Mouse (Mus musculus): ENCODE measurements around the gene Vash1.

Vash1 gene

DNA sequence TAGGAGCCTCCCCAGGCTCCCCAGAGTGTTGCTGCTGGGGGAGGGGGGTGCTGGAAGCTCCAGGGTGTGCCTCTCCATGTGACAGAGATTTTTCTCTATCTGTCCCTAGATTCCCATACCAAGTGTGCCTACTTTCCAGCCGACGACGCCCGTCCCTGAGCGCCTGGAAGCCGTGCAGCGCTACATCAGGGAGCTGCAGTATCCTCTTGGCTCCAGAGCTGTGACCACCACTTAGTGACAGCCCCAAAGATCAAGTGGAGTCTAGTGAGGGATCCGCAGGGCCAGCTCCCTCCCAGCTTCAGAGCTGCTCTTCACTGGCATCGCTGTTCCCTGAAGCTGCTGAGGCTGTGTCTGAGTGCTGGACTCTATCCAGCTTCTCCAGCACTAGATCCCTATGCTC lies 6.8 kb downstream of the Vash1 start:
- DNase-seq = no peak

DNA sequence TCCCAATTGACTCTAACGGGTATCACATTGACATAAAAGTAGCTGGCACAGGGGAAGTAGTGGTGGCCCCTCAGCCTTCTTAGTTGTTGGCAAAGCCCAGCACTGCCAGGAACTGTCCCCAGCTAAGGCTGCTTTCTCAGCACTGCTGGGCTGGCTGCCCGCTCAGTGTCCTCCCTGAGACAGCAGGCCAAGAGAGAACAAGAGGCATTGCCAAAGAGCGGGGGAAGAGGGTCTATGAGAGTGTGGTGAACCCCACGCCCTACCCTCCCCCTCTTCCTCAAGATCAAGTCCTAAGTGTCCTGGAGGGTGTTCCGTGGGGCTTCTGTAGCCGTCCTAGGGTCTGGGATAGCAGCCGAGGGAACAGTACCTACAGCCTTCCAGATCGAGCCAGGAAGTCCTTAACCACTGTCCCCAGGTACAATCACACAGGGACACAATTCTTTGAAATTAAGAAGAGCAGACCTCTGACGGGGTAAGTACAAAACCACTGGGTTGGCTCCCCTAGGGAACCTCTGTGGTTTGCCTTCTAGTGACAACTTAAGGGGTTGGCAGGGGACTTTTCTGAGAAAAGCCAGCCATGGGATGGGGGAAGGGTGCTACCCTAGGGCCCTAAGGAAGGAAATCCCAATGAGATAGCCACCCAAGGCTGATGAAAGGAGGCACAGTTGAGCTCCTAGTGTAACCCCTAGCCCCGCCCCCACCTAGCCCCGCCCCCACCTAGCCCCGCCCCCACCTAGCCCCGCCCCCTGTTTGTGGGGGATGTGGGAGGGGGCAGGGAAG lies 8.2 kb downstream of the Vash1 start:
- no peak for DNase-seq

DNA sequence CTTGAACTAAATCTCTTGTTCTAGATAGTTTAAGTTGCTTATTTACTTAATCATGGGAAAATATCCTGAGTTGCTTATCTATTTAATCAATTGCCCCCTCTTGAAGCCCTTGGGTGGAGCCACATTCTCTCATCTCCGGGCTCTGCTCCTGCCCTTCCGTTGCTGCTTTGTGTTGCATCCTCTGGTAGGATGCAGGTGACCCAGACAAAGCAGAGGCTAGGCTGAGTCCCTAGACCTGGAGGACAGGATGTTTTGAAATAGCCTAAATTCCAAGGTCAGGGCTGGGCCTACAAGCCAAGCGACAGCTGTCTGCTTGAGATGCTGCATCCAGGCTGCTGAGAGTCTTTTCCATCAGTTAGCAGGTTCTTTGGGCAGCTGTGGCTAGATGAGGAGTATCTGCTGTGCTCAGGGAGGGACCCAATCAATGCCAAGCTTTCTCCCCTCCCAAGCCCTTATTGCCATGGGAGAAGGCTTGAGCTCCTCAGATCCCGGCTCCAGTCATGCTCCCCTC lies 9.0 kb downstream of the Vash1 start:
- no peak for DNase-seq

DNA sequence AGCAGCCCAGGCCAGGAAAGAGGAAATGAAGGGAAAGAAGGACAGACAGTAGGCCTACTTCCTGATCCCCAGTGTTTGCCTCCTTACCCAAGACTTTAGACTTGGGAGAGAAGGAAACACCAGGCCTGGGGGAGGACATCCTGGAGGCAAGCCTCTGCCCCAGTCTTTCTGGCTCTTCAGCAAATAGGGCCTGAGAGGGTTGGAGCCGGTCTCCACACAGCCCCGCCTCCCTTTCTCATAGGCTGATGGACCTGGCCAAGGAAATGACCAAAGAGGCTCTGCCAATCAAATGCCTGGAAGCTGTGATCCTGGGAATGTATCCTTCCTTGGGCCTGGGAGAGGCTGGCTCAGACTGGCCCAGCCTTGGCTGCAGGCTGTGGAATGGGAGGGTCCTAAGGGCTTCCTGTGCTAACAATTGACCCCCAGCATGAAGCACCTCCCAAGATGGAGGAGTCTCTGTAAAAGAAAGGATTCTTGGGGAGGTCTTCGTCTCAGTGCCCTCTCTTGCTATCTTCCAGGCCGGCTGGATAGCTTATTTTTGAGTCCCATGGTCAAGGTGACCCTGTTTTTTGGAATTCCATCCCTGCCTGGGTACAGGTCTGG lies 9.6 kb downstream of the Vash1 start:
- peak; percentile 31 for DNase-seq

DNA sequence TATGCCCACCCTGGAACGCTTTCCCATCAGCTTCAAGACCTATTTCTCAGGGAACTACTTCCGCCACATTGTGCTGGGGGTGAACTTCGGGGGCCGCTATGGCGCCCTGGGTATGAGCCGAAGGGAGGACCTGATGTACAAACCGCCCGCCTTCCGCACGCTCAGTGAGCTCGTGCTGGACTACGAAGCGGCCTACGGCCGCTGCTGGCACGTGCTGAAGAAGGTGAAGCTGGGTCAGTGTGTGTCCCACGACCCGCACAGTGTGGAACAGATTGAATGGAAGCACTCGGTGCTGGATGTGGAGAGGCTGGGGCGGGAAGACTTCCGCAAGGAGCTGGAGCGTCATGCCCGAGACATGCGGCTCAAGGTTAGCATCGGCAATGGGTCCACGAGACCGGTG lies 10.4 kb downstream of the Vash1 start:
- DNase-seq = no peak

DNA sequence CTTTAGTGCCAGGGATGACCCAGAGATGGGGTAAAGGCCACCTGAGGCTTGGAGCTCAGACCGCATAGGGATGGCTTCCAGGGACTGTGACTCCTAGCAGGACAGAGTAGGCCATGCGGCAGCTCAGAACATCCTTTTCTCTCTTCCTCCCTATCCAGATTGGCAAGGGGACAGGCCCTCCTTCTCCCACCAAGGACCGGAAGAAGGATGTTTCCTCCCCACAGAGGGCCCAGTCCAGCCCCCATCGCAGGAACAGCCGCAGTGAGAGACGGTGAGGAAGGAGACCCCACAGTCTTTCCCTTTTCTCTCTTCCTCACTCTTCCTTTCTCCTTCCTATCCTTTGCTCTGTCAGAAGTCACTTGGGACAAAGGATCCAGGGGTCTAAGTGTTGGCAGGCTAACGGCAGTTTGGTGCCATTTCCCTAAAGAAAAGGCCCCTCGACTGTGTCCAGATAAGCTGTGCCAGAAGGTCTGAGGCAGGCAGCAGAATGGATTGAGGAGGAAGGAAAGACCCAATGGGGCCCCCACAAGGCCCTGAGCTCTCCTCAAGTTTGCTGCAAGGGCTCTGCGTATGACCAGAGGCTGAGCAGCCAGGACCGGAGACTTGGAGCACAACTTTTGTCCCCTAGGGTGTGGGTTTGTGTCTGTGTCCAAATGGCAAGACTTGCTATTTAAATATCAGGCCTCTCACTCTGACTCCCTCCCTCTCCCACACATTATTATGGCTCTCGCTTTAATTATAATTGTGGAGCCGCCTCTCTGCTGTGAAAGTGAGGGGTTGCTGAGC lies 12.4 kb downstream of the Vash1 start:
- DNase-seq = peak; percentile 50

DNA sequence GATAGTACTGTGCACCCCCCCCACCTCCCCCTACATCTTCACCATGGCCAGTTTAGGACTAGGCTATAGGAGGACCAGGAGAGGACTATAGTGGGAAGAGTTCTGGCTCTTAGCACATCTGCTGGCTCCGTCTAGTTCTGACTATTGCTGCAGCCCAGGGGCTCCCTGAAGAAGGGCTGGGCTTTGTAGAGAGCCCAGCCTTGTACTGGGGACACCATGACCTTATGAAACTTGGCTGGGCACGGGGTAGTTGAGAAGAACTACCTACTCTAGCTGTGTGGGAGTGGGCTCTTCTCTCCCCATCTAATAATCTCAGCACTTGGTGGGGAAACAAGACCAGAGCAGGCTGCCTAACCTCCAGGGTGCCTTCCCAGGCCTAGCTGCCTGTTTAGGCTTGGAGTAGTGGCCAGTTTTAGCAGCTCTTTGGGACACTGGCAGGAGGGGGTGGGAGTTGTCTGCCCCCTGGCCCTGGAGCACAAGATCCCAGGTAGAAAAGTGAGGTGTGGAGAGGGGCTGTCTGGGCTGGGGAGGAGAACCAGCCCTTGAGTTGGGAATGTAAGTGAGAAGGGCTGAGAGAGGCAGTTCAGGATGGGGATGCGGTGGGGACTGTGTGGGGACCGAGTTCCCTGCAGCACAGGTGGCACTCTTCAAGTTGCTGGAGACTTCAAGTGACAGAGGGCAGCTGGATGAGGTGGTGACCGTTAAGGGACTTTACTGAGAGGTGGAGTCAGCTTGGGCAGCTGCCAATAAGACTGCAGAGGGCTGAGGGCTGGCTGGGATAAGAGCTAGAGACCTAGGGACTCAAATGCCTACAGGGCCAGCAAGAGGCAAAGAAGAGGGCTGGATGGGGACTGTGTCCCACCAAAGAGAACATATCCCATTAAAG lies 14.2 kb downstream of the Vash1 start:
- DNase-seq = peak; percentile 69

DNA sequence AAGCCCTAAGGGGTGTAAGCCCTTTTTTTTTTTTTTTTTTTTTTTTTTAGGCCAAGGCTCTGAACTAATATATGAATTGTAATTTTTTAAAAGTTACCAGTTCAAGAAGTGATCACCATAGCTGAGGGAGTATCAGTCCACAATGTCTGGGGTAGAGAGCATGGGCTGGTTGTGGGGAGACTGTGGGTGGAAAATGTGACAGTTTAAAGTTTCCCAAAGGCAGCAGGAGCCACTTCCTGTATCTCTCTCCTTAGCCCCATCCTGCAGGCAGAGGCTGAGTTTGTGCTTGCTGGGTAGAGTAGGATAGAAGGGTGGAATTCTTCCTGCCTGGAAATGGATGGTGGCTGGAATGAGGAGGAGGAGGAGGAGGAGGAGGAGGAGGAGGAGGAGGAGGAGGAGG lies 14.9 kb downstream of the Vash1 start:
- DNase-seq = no peak

DNA sequence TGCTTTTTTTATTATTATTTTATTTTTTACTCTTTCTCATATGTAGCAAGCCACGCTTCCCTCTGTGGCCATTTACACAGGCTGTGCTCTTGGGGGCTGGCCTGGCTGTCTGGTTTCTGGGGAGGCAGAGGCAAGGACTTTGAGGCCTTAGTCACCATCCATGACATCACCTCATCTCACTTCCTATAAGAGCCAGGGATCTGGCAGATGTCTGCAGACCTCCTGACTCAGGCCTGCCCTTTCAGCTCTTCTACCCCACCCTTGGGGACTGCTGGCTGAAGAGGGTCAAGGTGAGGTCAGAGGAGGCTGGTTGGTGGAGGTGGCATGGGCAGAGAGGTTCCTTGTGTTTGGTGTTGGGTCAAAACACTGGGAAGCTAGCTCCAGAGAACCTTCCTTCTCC lies 15.9 kb downstream of the Vash1 start:
- DNase-seq = no peak

DNA sequence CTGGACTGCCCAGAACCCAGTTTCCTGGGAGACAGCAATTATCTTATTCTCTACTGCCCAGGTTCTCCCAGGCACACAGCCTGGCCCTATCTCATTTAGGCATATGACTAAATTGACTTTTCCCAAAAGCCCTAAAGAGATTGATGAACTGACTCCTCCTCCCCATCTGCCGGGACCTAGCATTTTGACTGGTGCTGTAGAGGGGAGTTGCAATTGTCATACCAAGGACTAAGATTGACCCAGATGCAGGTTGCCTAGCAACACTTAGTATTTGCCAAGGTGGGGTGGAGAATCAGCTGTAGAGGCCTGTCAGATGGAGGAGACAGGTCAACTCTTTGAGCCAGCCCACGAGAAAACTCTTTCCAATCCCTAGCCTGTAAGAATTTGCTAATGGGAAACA lies 19.5 kb downstream of the Vash1 start:
- no peak for DNase-seq

DNA sequence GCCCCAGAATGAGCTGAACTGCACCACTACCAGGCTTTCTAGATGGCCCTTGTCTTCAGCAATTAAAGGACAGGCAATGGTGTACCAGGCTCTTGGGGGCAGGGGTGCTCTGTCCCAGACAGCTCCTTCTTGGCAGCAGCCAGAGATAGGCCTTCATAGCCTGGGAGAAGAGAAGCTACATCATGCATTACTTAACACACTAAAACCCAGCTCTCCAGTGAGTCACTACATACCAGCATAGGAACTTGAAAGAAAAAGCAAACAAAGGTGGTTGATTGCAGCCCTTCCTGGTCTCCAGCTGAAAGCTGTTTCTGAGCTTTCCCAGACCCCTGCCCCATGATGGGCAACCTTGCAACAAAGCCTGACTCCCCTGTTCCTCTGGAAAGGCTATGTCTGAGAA lies 20.0 kb downstream of the Vash1 start:
- DNase-seq = no peak

DNA sequence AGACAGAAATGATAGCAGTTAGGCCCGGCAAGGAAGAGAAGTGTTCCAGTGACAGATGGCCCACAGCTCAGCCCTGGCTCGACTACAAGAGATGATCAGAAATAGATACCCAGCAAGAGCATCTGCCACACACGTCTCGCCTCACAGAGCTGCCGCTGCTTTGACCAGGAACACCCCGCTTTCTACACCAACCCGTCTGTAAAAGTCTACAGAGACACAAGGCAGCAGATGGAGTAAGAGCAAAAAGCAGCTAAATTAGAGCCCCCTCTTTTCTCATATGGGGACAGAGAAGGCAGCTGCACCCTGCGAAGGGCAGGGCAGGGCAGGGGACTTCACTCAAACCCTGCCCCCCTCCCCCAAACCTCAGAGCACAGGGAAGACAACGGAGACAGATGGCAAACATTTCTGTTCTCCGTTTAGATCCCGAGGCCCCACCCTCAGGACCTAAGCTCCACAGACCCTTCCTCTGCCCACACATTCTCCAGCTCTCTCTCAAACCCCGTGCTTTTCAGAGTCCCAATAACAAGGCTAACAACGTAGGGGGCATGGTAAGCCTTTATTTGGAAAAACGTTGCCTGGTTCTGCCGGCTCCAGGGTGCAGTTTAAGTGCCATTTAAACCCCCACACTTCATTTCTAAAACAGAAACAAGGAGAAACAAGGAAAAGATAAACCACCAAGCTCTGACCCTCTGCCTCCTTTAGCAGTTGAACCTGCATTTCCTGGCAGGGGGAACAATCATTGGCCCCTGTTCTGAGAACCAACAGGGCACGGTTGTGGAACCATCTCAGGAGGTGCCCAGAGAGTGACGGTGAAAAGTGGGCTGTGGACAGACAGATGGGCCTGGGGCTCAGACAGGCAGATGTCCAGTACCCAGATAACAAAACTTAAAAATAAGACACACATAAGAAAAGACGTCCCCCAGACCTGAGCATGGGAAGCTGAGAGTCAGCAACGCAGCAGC lies 21.7 kb downstream of the Vash1 start:
- DNase-seq = no peak

DNA sequence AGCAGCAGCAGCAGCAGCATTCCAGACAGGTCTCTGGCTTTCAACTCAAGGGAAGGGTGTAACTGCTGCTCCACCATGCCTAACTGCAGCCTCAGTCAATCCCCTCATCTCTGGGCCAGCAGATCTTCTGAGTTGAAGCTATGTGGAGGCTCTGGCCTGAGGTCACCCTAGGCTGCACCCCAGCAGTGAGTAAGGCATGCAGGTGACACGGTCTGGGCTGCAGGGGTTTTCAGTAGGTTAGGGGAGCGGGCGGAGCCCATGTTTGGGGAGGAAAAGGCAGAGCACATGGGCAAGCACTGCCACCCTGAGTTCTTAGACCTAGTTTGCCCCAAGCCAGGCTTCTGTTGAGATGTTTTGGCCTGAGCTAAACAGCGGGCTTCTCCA lies 22.4 kb downstream of the Vash1 start:
- no peak for DNase-seq

DNA sequence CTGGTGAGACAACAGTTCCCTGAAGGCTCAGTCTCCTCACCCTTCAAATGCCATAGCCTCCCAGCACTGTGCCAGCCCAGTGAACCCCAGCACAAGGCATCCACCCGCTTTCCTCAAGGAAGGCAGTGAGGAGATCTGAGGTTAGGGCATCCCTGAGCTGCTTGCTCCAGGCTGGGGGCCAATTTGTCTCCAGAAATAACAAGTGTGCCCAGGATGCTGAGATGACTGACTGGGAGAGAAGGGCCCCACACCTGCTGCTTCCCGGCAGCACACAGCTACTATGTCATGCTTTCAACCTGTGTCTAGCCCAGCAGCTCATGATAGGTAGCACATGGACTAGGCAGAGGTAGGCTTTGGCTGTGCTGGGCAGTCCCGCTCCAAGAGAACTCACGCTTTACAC lies 23.0 kb downstream of the Vash1 start:
- DNase-seq = no peak

DNA sequence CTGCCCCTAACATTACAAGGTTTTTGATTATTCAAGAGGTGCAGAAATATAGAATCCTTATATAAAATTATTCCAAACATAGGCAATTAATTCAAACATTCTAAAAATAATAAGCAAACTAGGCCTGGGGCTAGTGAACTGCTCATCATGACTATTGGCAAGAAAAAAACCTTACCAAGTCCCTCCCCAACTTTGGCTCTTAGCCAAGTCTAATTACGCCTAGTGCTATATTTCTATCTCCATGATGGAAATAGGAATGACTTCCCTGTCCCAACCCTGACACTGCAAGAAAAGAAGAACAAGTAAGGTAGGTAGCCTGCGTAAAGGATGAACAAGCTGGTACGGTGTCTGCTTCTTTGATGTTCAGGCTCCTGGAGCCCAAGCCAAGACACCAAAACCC lies 24.2 kb downstream of the Vash1 start:
- no peak for DNase-seq

DNA sequence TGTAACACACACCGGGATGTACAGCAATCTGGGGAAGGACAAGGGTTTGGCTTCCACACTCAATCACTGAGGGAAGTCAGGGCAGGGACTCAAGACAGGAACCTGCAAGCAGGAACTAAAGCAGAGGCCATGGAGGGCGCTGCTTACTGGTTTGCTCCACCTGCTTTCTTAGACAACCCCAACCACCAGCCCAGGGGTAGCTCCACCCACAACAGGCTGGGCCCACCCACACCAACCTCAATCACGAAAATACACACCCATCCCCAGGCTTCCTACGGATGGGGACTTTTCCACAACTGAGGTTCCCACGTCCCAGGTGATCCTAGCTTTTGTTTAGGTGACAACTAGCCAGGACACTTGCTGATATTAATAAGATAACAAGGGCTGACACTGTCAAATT lies 27.3 kb downstream of the Vash1 start:
- no peak for DNase-seq

DNA sequence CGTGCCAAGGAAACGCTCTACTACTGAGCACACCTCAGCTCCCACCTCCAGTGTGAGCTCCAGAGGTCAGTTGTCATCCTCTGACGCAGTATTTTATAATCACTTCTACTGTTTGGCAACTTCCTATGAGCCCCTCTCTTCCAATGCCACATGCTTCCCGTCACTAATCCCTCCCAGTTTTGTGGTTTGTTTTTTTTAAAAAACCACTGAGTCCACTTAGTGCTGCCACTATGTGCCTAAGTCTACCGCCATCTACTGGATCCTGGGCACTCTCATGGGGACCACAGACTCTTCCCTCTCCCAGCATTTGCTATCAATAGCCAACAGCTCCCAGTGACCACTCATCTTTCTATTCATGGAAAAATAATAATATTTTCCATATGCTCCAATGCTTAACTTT lies 35.5 kb downstream of the Vash1 start:
- DNase-seq = no peak

DNA sequence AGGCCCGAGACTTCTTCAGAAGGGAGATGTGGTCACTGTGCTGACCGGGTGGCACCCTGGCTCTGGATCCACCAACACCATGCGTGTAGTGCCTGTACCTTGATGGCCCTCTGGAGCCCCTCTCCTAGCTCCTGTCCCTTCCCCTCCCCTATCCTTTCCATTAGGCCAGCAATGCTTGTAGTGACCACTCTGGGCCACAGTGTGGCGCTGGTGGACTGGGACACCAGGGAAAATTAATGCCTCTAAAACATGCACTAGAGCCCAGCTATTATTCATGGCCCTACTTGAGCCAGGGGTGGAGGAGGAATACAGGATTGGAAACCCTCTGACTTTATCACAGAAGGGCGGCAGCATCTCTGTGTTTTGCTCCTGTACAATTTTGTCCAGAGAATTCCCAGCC lies 36.9 kb downstream of the Vash1 start:
- DNase-seq = peak; percentile 78

DNA sequence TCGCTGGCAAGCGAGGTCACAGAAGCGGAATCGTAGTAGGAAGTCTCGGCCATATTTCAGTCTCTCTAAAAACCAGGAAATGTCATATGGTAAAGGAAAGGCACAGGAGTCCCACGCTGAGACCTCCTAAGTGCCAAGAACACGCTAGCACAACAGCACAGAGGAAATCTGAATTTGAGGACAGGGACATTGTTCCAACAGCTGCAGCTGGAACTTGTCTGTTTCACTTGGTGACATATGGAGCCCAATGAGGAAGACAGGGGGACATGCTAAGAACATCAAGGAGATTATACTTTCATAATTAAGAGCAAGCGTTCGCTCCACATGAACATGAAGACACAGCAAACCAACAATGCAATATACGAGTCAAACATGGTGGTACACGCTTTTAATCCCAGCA lies 38.5 kb downstream of the Vash1 start:
- no peak for DNase-seq

DNA sequence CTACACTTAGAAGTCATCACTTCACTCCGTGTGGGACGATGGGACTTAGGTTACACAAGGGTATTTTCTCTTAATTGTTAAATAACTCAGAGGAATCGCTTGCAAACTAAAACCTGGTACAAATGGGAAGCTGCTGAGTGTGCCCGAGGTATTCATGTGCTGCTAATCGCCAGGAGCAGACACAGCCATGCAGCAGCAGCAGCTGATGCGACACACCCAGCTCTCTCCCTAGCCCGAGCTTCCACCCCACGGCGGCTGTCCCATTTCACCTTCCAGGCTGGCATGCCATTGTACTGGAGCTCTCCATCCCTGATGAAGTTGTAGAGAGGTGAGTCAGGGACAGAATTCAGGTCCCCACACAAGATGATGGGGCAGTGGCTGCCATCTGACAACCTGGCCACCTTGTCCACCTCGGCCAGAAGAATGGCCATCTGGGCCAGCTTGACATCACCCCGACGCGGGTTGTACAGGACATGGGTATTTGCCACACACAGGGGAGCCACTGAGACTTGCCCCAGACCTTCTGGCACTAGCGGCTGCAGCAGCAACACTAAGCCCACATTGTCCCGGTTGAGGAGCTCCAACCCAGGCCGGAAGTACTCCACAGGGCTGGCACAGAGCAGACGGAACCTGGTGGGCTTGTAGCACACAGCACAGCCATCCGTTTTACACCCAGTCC lies 41.6 kb downstream of the Vash1 start:
- DNase-seq = no peak

DNA sequence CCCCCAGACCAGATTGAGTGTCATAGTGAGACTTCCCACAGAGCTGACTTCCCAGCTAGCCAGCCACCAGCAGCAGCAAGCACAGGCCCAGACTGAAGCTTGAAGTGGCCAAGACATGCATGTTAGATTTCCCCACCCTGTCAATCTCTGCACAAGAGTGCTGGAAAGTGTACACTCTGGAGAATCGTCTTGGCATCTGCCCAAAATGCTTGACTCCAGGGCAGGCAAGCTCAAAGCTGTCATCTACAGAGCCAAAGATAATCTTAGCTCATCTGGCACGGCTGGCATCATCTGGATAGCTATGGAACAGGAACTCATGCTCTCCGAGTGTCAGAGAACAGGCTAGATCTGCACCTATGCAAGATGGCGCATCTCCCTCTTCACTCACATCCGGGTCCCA lies 43.0 kb downstream of the Vash1 start:
- DNase-seq = no peak
